Comparison of ENCODE assay signal across 31 mouse cellular contexts in the genomic region with DNA sequence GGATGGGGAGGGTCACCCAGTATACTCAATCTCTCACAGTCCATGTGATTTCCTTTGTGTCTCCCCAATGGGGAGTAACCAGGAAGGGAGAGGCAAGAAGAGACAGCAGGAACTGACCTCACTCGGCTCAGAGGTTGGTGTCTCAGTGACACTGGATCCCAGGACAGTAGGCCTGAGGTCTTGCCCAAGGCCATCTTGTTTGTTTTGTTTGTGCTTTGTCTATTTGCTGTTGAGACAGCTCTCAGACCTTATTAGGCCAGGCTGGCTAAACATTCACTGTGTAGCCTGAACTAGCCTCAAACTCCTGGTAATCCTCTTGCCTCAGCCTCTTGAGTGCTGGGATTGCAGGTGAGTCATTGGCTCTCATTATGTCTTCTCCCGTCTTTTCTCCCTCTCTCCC. TPM values are rescaled to one million over a fixed set of nuclear protein-coding genes. Genes with fewer than 3 reads are reported as not detected.
DNase-seq lines count a peak whose midpoint lies in the region; ATAC-seq and TF ChIP-seq lines count a peak whose summit lies in the region.
"Had no signal": no experiment of that assay in that cellular context is flagged by ENCODE, and none has a peak within 500 bp of the region (broad histone marks: within the 10 kb centered on the region; RNA-seq: fewer than 3 reads in every experiment).

No protein-coding gene starts in this region.

- H3K9me3 ChIP-seq in heart, embryonic 11.5 days (replicated peaks; ENCODE audit: control insufficient read depth, low read length) = no peaks in the 10 kb centered on the region
- no peaks in the 10 kb centered on the region for H3K9me3 ChIP-seq in heart, embryonic 15.5 days (replicated peaks)
- H3K9me3 ChIP-seq in liver, postnatal 0 days (ENCODE audit: low read length) = no peaks in the 10 kb centered on the region
- H3K9me3 ChIP-seq in liver, embryonic 12.5 days (replicated peaks) = no peaks in the 10 kb centered on the region
- H3K9me3 ChIP-seq in limb, embryonic 10.5 days (replicated peaks) = no peaks in the 10 kb centered on the region
- H3K9me3 ChIP-seq: embryonic facial prominence, embryonic 12.5 days; embryonic facial prominence, embryonic 15.5 days; hindbrain, embryonic 10.5 days; hindbrain, embryonic 13.5 days; intestine, embryonic 15.5 days had no signal

- 27% methylated on average over 2 of the region's 2 CpGs for WGBS in heart, embryonic 11.5 days (ENCODE audit: insufficient replicate concordance)
- WGBS in heart, adult 2 months = 54% methylated on average over 2 of the region's 2 CpGs
- WGBS in heart, embryonic 15.5 days = 49% methylated on average over 2 of the region's 2 CpGs
- 47% methylated on average over 2 of the region's 2 CpGs for WGBS in liver, postnatal 0 days (ENCODE audit: insufficient replicate concordance)
- WGBS in liver, embryonic 12.5 days (ENCODE audit: insufficient replicate concordance) = 19% methylated on average over 2 of the region's 2 CpGs
- WGBS in limb, embryonic 10.5 days = 54% methylated on average over 2 of the region's 2 CpGs

- no peak for TF ChIP-seq EP300 in heart, adult 2 months (IDR thresholded peaks at IDR 0.05; ENCODE audit: insufficient read depth, low read depth, low read length)
- TF ChIP-seq EP300 in liver, postnatal 0 days (IDR thresholded peaks at IDR 0.05; ENCODE audit: low read depth) = no peak

- peaks cover 38% of the 10 kb centered on the region for H3K4me1 ChIP-seq in heart, embryonic 11.5 days (ENCODE audit: control insufficient read depth, insufficient read depth, low read length)
- H3K4me1 ChIP-seq in heart, adult 2 months (ENCODE audit: control insufficient read depth, insufficient read depth, low read length) = no peaks in the 10 kb centered on the region
- peaks cover 42% of the 10 kb centered on the region for H3K4me1 ChIP-seq in heart, embryonic 15.5 days (replicated peaks)
- peaks cover 7% of the 10 kb centered on the region for H3K4me1 ChIP-seq in liver, postnatal 0 days (ENCODE audit: insufficient read depth)
- no peaks in the 10 kb centered on the region for H3K4me1 ChIP-seq in liver, embryonic 12.5 days
- peaks cover 47% of the 10 kb centered on the region for H3K4me1 ChIP-seq in limb, embryonic 10.5 days
- H3K4me1 ChIP-seq: embryonic facial prominence, embryonic 12.5 days; embryonic facial prominence, embryonic 15.5 days; hindbrain, embryonic 10.5 days; hindbrain, embryonic 13.5 days; intestine, embryonic 15.5 days had no signal

- TF ChIP-seq POLR2A in heart, adult 2 months (IDR thresholded peaks at IDR 0.05; ENCODE audit: insufficient read depth, low read depth, low read length) = no peak

- H3K36me3 ChIP-seq in heart, embryonic 11.5 days (ENCODE audit: control insufficient read depth, insufficient read depth, low read length) = no peaks in the 10 kb centered on the region
- H3K36me3 ChIP-seq in heart, adult 2 months (ENCODE audit: control insufficient read depth, insufficient read depth, low read length) = no peaks in the 10 kb centered on the region
- H3K36me3 ChIP-seq in heart, embryonic 15.5 days = no peaks in the 10 kb centered on the region
- no peaks in the 10 kb centered on the region for H3K36me3 ChIP-seq in liver, postnatal 0 days (replicated peaks; ENCODE audit: insufficient read depth, low read length)
- no peaks in the 10 kb centered on the region for H3K36me3 ChIP-seq in liver, embryonic 12.5 days
- peaks cover 38% of the 10 kb centered on the region for H3K36me3 ChIP-seq in limb, embryonic 10.5 days
- H3K36me3 ChIP-seq: embryonic facial prominence, embryonic 12.5 days; embryonic facial prominence, embryonic 15.5 days; G1E; hindbrain, embryonic 10.5 days; hindbrain, embryonic 13.5 days; intestine, embryonic 15.5 days had no signal

- H3K27ac ChIP-seq in heart, embryonic 11.5 days (ENCODE audit: low read depth, low read length) = peak overlapping the region; percentile 65; the same call in 1 of the 2 replicates
- H3K27ac ChIP-seq in heart, adult 2 months = no peak overlapping the region
- H3K27ac ChIP-seq in heart, embryonic 15.5 days = 0 out of 2 replicates have a peak overlapping the region, but pooled peaks have one; percentile 41
- no peak overlapping the region for H3K27ac ChIP-seq in liver, postnatal 0 days (ENCODE audit: low read depth)
- no peak overlapping the region for H3K27ac ChIP-seq in liver, embryonic 12.5 days
- peak overlapping the region; percentile 32 for H3K27ac ChIP-seq in limb, embryonic 10.5 days
- H3K27ac ChIP-seq: embryonic facial prominence, embryonic 12.5 days; embryonic facial prominence, embryonic 15.5 days; gastrocnemius, adult 2 months; hindbrain, embryonic 10.5 days; hindbrain, embryonic 13.5 days; intestine, embryonic 15.5 days had no signal

- intact Hi-C loops in heart, adult 2 months (cut with DNase I) = no loop called here

- no peak overlapping the region for H3K4me3 ChIP-seq in heart, embryonic 11.5 days (ENCODE audit: low read depth, low read length)
- H3K4me3 ChIP-seq in heart, adult 2 months = no peak overlapping the region
- no peak overlapping the region for H3K4me3 ChIP-seq in heart, embryonic 15.5 days
- H3K4me3 ChIP-seq in liver, postnatal 0 days (ENCODE audit: low read depth, low read length) = no peak overlapping the region
- H3K4me3 ChIP-seq in liver, embryonic 12.5 days = no peak overlapping the region
- H3K4me3 ChIP-seq in limb, embryonic 10.5 days = no peak overlapping the region
- H3K4me3 ChIP-seq: embryonic facial prominence, embryonic 12.5 days; embryonic facial prominence, embryonic 15.5 days; gastrocnemius, adult 2 months; hindbrain, embryonic 10.5 days; hindbrain, embryonic 13.5 days; intestine, embryonic 15.5 days had no signal

- ATAC-seq in heart, embryonic 11.5 days (replicated peaks; ENCODE audit: insufficient number of reproducible peaks, low FRiP score, low TSS enrichment) = no peak
- no peak for ATAC-seq in heart, embryonic 15.5 days (replicated peaks; ENCODE audit: insufficient number of reproducible peaks, insufficient read depth, low FRiP score, low read depth)
- ATAC-seq in liver, postnatal 0 days = peak; percentile 82
- ATAC-seq in liver, embryonic 12.5 days = no peak
- ATAC-seq: forebrain, embryonic 14.5 days; forebrain, postnatal 0 days; hindbrain, embryonic 16.5 days; intestine, embryonic 15.5 days; Patski had no signal

- TF ChIP-seq CTCF in heart, adult 2 months (IDR thresholded peaks at IDR 0.05) = no peak
- no peak for TF ChIP-seq CTCF in liver, postnatal 0 days (IDR thresholded peaks at IDR 0.05; ENCODE audit: low read depth)

- no peak overlapping the region for H3K9ac ChIP-seq in heart, embryonic 11.5 days (ENCODE audit: low read depth, low read length)
- H3K9ac ChIP-seq in heart, adult 2 months (ENCODE audit: low read depth, low read length) = no peak overlapping the region
- H3K9ac ChIP-seq in heart, embryonic 15.5 days = no peak overlapping the region
- no peak overlapping the region for H3K9ac ChIP-seq in liver, postnatal 0 days (replicated peaks)
- H3K9ac ChIP-seq in liver, embryonic 12.5 days = no peak overlapping the region
- H3K9ac ChIP-seq: embryonic facial prominence, embryonic 12.5 days; embryonic facial prominence, embryonic 15.5 days; forebrain, postnatal 0 days; hindbrain, embryonic 13.5 days; intestine, embryonic 15.5 days had no signal

- H3K27me3 ChIP-seq in heart, embryonic 11.5 days (ENCODE audit: control insufficient read depth, insufficient read depth, low read length) = no peaks in the 10 kb centered on the region; the same call in 1 of the 2 replicates
- H3K27me3 ChIP-seq in heart, adult 2 months (ENCODE audit: control insufficient read depth, insufficient read depth, low read length) = 0 out of 2 replicates have a peak, but pooled peaks cover 2% of the 10 kb centered on the region
- no peaks in the 10 kb centered on the region for H3K27me3 ChIP-seq in heart, embryonic 15.5 days
- no peaks in the 10 kb centered on the region; the same call in 1 of the 2 replicates for H3K27me3 ChIP-seq in liver, postnatal 0 days (ENCODE audit: insufficient read depth, low read length)
- peaks cover 62% of the 10 kb centered on the region for H3K27me3 ChIP-seq in liver, embryonic 12.5 days (replicated peaks)
- H3K27me3 ChIP-seq in limb, embryonic 10.5 days (ENCODE audit: low read depth, poor library complexity, severe bottlenecking) = peaks cover 68% of the 10 kb centered on the region
- H3K27me3 ChIP-seq: CH12.LX had no signal

- H3K79me2 ChIP-seq in heart, adult 2 months (replicated peaks; ENCODE audit: control insufficient read depth, insufficient read depth, low read length) = no peaks in the 10 kb centered on the region

- no peak overlapping the region for H3K4me2 ChIP-seq in heart, embryonic 11.5 days
- no peak overlapping the region for H3K4me2 ChIP-seq in heart, embryonic 15.5 days
- H3K4me2 ChIP-seq in liver, postnatal 0 days (ENCODE audit: low read depth, low read length) = no peak overlapping the region
- H3K4me2 ChIP-seq in liver, embryonic 12.5 days = no peak overlapping the region
- H3K4me2 ChIP-seq: embryonic facial prominence, embryonic 12.5 days; embryonic facial prominence, embryonic 15.5 days; hindbrain, embryonic 13.5 days; intestine, embryonic 15.5 days had no signal

- no peak for DNase-seq in heart, adult 2 months
- DNase-seq in heart, adult 18-20 months = no peak
- DNase-seq in liver, postnatal 0 days = no peak
- no peak for DNase-seq in limb, embryonic 10.5 days (ENCODE audit: low spot score)
- no peak for DNase-seq in cerebellum, adult 18-20 months
- DNase-seq: adrenal gland, postnatal 10 days; adrenal gland, postnatal 36 days; B cell, adult 2 months; cerebellum, adult 2 months; cerebellum, adult 9-11 months; cerebellum, postnatal 25 days; forebrain, postnatal 0 days; gastrocnemius, adult 2 months; gastrocnemius, postnatal 14 days; heart, postnatal 10 days had no signal

RNA-seq across cellular contexts. Expression of a gene that starts 11.0 kb away (rescaled TPM):
- 40.1 and 41.1 TPM in 2 replicates for polyA plus RNA-seq in heart, embryonic 11.5 days (2014; fragmentation: Nextera tagmentation; extraction: Ambion mirVana)
- 10 to 100 TPM; 22.6 to 36.9 TPM for total RNA-seq in heart, adult 2 months (2021)
- polyA plus RNA-seq in heart, adult 2 months (2012; rRNA removed) = 26.5 and 27.0 TPM in 2 replicates
- 30.1 and 33.8 TPM in 2 replicates for polyA plus RNA-seq in heart, embryonic 15.5 days (2015; fragmentation: Nextera tagmentation; extraction: Ambion mirVana)
- total RNA-seq in heart, adult 18-20 months (2021) = 10 to 100 TPM; 18.5 to 25.8 TPM
- polyA plus RNA-seq in liver, postnatal 0 days (2015; fragmentation: Nextera tagmentation; extraction: Ambion mirVana) = not detected in 2 replicates
- 0.27 and 0.83 TPM in 2 replicates for polyA plus RNA-seq in liver, embryonic 12.5 days (2016; fragmentation: Nextera tagmentation; extraction: Ambion mirVana)
- polyA plus RNA-seq in limb, embryonic 10.5 days (2016; fragmentation: Nextera tagmentation; extraction: Ambion mirVana) = 35.6 and 39.1 TPM in 2 replicates
- total RNA-seq: CH12.LX; common myeloid progenitor, adult 5-6 weeks had no signal
- polyA plus RNA-seq: cerebellum, adult 2 months; forebrain, embryonic 11.5 days; forebrain, postnatal 0 days; frontal cortex, adult 2 months; G1E; hindbrain, embryonic 10.5 days; hindbrain, embryonic 13.5 days; Patski had no signal

Comparison
In these comparisons a context has a peak if more than half of its experiments do, and no peak if none do; other contexts are left out.
1. H3K27ac ChIP-seq: peak in heart, embryonic 11.5 days (single experiment), heart, embryonic 15.5 days (single experiment) and limb, embryonic 10.5 days (single experiment); none in heart, adult 2 months (single experiment), liver, postnatal 0 days (single experiment) and liver, embryonic 12.5 days (single experiment).
2. RNA of a gene that starts 11.0 kb away (polyA plus RNA-seq): 40.1 to 41.1 TPM in heart, embryonic 11.5 days, 35.6 to 39.1 TPM in limb, embryonic 10.5 days, 30.1 to 33.8 TPM in heart, embryonic 15.5 days and 26.5 to 27.0 TPM in heart, adult 2 months; 0.27 to 0.83 TPM in liver, embryonic 12.5 days and not detected in liver, postnatal 0 days; every median in the first group is over 10 times any median in the second.